Mouse (Mus musculus) heart, adult 2 months (tissue): Measurements from ENCODE around the gene Pank4.

ENCODE experiments used
- CTCF ChIP-seq: fragments of 200-600 bp; IDR thresholded peaks from 2 replicates; pipeline ENCODE4 v1.8.1; 2022; ENCODE audit warnings: antibody characterized with exemption, mild to moderate bottlenecking, moderate library complexity
- EP300 ChIP-seq: fragments of 200-500 bp; IDR thresholded peaks from 2 replicates; pipeline ENCODE4 v1.6.1; 2011; ENCODE audit warnings: low read depth, low read length, control low read depth; ENCODE audit not compliant: insufficient read depth

GRCm38 (mm10) chr4:154964581-154965235 lies 785 bp downstream of the Pank4 start:
- TF ChIP-seq CTCF: no peak
- no peak for TF ChIP-seq EP300
